Mouse (Mus musculus) heart, embryonic 10.5 days (tissue): ENCODE measurements around the gene Actrt1. TPM values are rescaled to one million over a fixed set of nuclear protein-coding genes. Genes with fewer than 3 reads are reported as not detected.

Source experiments
- DNase-seq: peaks from one replicate; pipeline ENCODE4 v3.0.0-alpha.2; 2017; ENCODE audit warnings: low spot score
- H3K27ac ChIP-seq: fragments of 300-500 bp; sonication (generic); 2 replicates; pipeline ENCODE4 v1.5.1; 2016; ENCODE audit warnings: mild to moderate bottlenecking
- H3K27me3 ChIP-seq: fragments of 300-500 bp; sonication (generic); 2 replicates; pipeline ENCODE4 v1.6.1; 2016; ENCODE audit warnings: mild to moderate bottlenecking; ENCODE audit not compliant: poor library complexity, insufficient read depth, severe bottlenecking
- H3K36me3 ChIP-seq: fragments of 300-500 bp; sonication (generic); 2 replicates; pipeline ENCODE4 v1.6.1; 2016; ENCODE audit warnings: mild to moderate bottlenecking, moderate library complexity
- H3K4me1 ChIP-seq: fragments of 300-500 bp; sonication (generic); 2 replicates; pipeline ENCODE4 v1.6.1; 2016; ENCODE audit warnings: mild to moderate bottlenecking
- H3K4me3 ChIP-seq: fragments of 300-500 bp; sonication (generic); 2 replicates; pipeline ENCODE4 v1.5.1; 2016; ENCODE audit warnings: mild to moderate bottlenecking, moderate library complexity
- H3K9me3 ChIP-seq: fragments of 300-500 bp; sonication (generic); 2 replicates; pipeline ENCODE4 v1.6.1; 2016; ENCODE audit warnings: mild to moderate bottlenecking, moderate library complexity
- WGBS: fragments of 180-500 bp; shearing (Covaris S2); methylation state at CpG from one replicate; pipeline ENCODE4 v1.1.7; 2016; 5-methylcytosine and 5-hydroxymethylcytosine counted together
- polyA plus RNA-seq: library from polyadenylated mRNA; unstranded; fragments of >200 nt; fragmentation: Nextera tagmentation; extraction: Ambion mirVana; gene quantifications from 2 replicates; pipeline ENCODE4 v1.2.1, GENCODE M21; 2016

The Actrt1 gene
- polyA plus RNA-seq: not detected in 2 replicates

DNA sequence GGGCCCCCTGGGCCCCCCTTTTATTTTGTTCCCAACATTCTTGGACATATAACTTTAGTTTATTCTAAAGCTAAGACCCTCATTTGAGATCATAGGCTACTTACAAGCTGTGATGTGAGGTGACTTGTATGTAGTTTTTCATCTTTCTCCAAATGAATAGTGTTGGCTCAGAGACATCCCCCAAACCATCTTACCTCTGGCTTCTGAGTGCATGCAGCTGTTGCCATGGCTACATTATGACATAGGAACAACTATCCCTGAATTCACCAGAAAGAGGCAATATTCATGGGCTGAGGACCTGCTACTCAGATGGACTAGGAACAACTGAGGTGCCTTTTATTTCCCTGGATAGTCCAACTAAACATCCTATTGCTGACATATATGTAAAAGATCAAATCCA lies at the start of gene Actrt1:
Actrt1 (plus strand) TSS at position 301 of the 400 bp plus-strand sequence.
- H3K36me3 ChIP-seq: no peaks in the 10 kb centered on the region
- H3K27me3 ChIP-seq: no peaks in the 10 kb centered on the region
- H3K27ac ChIP-seq: no peak within 1 kb of the TSS
- H3K4me3 ChIP-seq: no peak within 1 kb of the TSS
- no peaks in the 10 kb centered on the region for H3K9me3 ChIP-seq
- H3K4me1 ChIP-seq: no peaks in the 10 kb centered on the region
- no peak for DNase-seq

DNA sequence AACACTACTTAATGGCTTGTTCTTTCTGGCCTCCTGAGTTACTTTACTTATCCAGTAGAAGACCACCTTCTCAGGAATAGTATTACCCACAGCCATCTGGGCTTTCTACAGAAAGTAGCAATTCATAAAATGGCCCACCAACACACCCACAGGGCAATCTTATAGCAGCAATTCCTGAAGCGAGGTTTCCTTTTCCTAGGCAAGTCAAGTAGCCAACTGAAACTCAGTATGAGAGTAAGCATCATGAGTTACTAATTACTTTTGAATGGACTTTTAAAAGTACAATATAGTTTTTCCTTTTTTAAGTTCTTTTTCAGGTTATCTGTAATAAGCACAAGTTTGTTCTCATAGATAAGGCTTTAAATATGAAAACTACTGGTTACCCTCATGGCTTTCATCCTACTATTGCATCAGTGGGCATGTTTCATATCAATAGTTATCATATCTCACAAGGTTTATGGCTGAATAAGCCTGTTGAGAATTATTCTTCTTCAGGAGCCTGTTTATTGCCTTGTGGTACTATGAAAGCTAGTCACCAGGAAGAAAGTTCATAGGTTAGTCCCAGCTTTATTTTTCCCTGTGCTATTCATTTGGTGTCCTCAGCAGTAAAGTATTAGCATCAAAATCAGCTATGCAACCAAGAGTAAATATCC lies 2.8 kb downstream of the Actrt1 start:
- Histone ChIP-seq H3K27ac (no peak overlapping the region), H3K36me3 (no peaks in the 10 kb centered on the region), H3K27me3 (no peaks in the 10 kb centered on the region), H3K4me3 (no peak overlapping the region), H3K4me1 (no peaks in the 10 kb centered on the region), H3K9me3 (no peaks in the 10 kb centered on the region)
- no peak for DNase-seq
- WGBS: 76% methylated on average over 1 of the region's 1 CpGs
